Mouse (Mus musculus) CH12.LX (cell line): ENCODE results near the gene Mknk1.

ENCODE experiments used
- BHLHE40 ChIP-seq: IDR thresholded peaks from 2 replicates; pipeline ENCODE4 v1.6.1; 2011; ENCODE audit warnings: mild to moderate bottlenecking, low read depth, low read length, improper control_type of control experiment
- CTCF ChIP-seq, 2 experiments: IDR thresholded peaks in 1 of 2; conservative IDR thresholded peaks in 1 of 2; 2 replicates each; pipeline ENCODE4 v1.5.1; 2011 to 2012; ENCODE audit warnings: low read depth in 2 of 2, low read length in 2 of 2, improper control_type of control experiment in 1 of 2, inconsistent platforms in 1 of 2, mild to moderate bottlenecking in 1 of 2, moderate library complexity in 1 of 2
- ETS1 ChIP-seq: conservative IDR thresholded peaks from 2 replicates; pipeline ENCODE4 v1.6.1; 2012; ENCODE audit warnings: low read depth, mild to moderate bottlenecking, inconsistent platforms, low read length, improper control_type of control experiment, moderate library complexity
- MAFK ChIP-seq: IDR thresholded peaks from 2 replicates; pipeline ENCODE4 v1.6.1; 2011; ENCODE audit warnings: low read length, improper control_type of control experiment; ENCODE audit not compliant: insufficient replicate concordance
- MAX ChIP-seq: IDR thresholded peaks from 2 replicates; pipeline ENCODE4 v1.6.1; 2011; ENCODE audit warnings: low read length, improper control_type of control experiment
- MYC ChIP-seq: IDR thresholded peaks from 2 replicates; pipeline ENCODE4 v1.6.1; 2011; ENCODE audit warnings: low read depth, mild to moderate bottlenecking, improper control_type of control experiment, low read length
- POLR2A ChIP-seq: IDR thresholded peaks from 2 replicates; pipeline ENCODE4 v1.6.1; 2011; ENCODE audit warnings: low read depth, mild to moderate bottlenecking, improper control_type of control experiment, low read length
- TBP ChIP-seq: conservative IDR thresholded peaks from 2 replicates; pipeline ENCODE4 v1.6.1; 2011; ENCODE audit warnings: low read depth, low read length, improper control_type of control experiment
- USF2 ChIP-seq: conservative IDR thresholded peaks from 2 replicates; pipeline ENCODE4 v1.6.1; 2011; ENCODE audit warnings: low read depth, low read length, improper control_type of control experiment

- TF ChIP-seq CTCF (conservative IDR thresholded peaks at IDR 0.05 in 1 of 2, IDR thresholded peaks at IDR 0.05 in 1 of 2; ENCODE audit: low read depth in 2 of 2, low read length in 2 of 2) (no peak), POLR2A (no peak), BHLHE40 (no peak), ETS1 (no peak), MAX (no peak), MYC (no peak), USF2 (no peak), TBP (no peak), MAFK (no peak)
These were observed 47.9 kb downstream of the Mknk1 start for GRCm38 (mm10) chr4:115886875-115887274.
